12 mouse cellular contexts compared by ENCODE assay signal in the genomic region with DNA sequence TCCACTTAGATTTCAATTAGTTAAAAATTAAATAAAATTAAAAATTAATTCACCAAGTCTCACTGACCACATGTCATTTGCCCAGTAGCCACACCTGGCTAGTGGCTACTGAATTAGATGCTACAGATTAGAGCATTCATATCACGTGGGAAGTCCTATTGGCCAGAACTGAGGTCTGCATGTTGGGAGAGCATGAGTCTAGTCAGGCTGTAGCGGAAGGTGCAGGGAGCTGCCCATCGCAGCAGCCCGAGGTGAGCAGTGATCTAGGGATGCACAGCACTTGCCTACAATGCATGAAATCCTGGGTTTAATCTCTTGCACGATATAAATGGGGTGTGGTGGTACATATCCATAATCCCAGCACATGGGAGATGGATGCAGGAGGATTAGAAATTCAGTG.
A peak's percentile ranks its signal among the peaks of the same experiment; 100 is the strongest.
DNase-seq lines count a peak whose midpoint lies in the region; ATAC-seq and TF ChIP-seq lines count a peak whose summit lies in the region.
"Had no signal": no experiment of that assay in that cellular context is flagged by ENCODE, and none has a peak within 500 bp of the region (broad histone marks: within the 10 kb centered on the region; RNA-seq: fewer than 3 reads in every experiment).

No protein-coding gene starts in this region.

- 83% methylated on average over 5 of the region's 5 CpGs for WGBS in forebrain, embryonic 12.5 days
- 85% methylated on average over 5 of the region's 5 CpGs for WGBS in limb, embryonic 12.5 days
- 56% methylated on average over 5 of the region's 5 CpGs for WGBS in olfactory bulb, adult 2 months

- no peaks in the 10 kb centered on the region for H3K36me3 ChIP-seq in forebrain, embryonic 12.5 days (replicated peaks)
- H3K36me3 ChIP-seq in limb, embryonic 12.5 days, result no peaks in the 10 kb centered on the region
- H3K36me3 ChIP-seq: heart, embryonic 13.5 days; lung, embryonic 15.5 days had no signal

- H3K4me3 ChIP-seq in forebrain, embryonic 12.5 days (replicated peaks), result no peak overlapping the region
- H3K4me3 ChIP-seq in limb, embryonic 12.5 days (replicated peaks), result no peak overlapping the region
- H3K4me3 ChIP-seq in olfactory bulb, adult 2 months (ENCODE audit: insufficient read depth, low read depth, low read length), result no peak overlapping the region
- H3K4me3 ChIP-seq: left cerebral cortex, adult 2 months; lung, embryonic 15.5 days had no signal

- no peaks in the 10 kb centered on the region for H3K27me3 ChIP-seq in forebrain, embryonic 12.5 days
- H3K27me3 ChIP-seq in limb, embryonic 12.5 days, result no peaks in the 10 kb centered on the region
- H3K27me3 ChIP-seq: heart, embryonic 13.5 days; lung, embryonic 15.5 days had no signal

- peaks cover 62% of the 10 kb centered on the region for H3K4me1 ChIP-seq in forebrain, embryonic 12.5 days
- peaks cover 87% of the 10 kb centered on the region for H3K4me1 ChIP-seq in limb, embryonic 12.5 days (replicated peaks)
- H3K4me1 ChIP-seq in olfactory bulb, adult 2 months (ENCODE audit: control insufficient read depth, insufficient read depth, low read length), result peaks cover 48% of the 10 kb centered on the region

- DNase-seq in cerebellum, postnatal 10 days, result peak; percentile 38 to 42
- DNase-seq in cerebellum, adult 8-10 months, result no peak
- no peak for DNase-seq in lung, postnatal 36 days
- DNase-seq in right cerebral cortex, postnatal 25 days, result no peak
- DNase-seq in adrenal gland, postnatal 4 days (ENCODE audit: low spot score in 2 of 2), result no peak
- DNase-seq: adrenal gland, adult 8-10 months had no signal

- no peak for ATAC-seq in forebrain, embryonic 12.5 days (ENCODE audit: low FRiP score)
- ATAC-seq in limb, embryonic 12.5 days (ENCODE audit: insufficient number of reproducible peaks, insufficient read depth, low FRiP score, low TSS enrichment, low read depth), result no peak

- H3K9me3 ChIP-seq in forebrain, embryonic 12.5 days, result no peaks in the 10 kb centered on the region
- H3K9me3 ChIP-seq in limb, embryonic 12.5 days, result no peaks in the 10 kb centered on the region
- H3K9me3 ChIP-seq: heart, embryonic 13.5 days; lung, embryonic 15.5 days had no signal

- TF ChIP-seq CTCF in olfactory bulb, adult 2 months (IDR thresholded peaks at IDR 0.05; ENCODE audit: insufficient read depth, low read depth, low read length), result no peak

- H3K27ac ChIP-seq in forebrain, embryonic 12.5 days, result peak overlapping the region; percentile 96
- 0 out of 2 replicates have a peak overlapping the region, but pooled peaks have one; percentile 29 for H3K27ac ChIP-seq in limb, embryonic 12.5 days
- peak overlapping the region; percentile 82 for H3K27ac ChIP-seq in olfactory bulb, adult 2 months (ENCODE audit: insufficient read depth, low read depth, low read length)

- H3K9ac ChIP-seq in forebrain, embryonic 12.5 days, result no peak overlapping the region
- no peak overlapping the region for H3K9ac ChIP-seq in limb, embryonic 12.5 days (replicated peaks)
- H3K9ac ChIP-seq: lung, embryonic 15.5 days had no signal

- no peak for TF ChIP-seq POLR2A in olfactory bulb, adult 2 months (IDR thresholded peaks at IDR 0.05; ENCODE audit: insufficient read depth, low read depth, low read length)

- H3K4me2 ChIP-seq in forebrain, embryonic 12.5 days, result no peak overlapping the region
- H3K4me2 ChIP-seq in limb, embryonic 12.5 days, result no peak overlapping the region

Comparison
In these comparisons a context has a peak if more than half of its experiments do, and no peak if none do; other contexts are left out.
1. DNase-seq: peak in cerebellum, postnatal 10 days (2 of 2); none in cerebellum, adult 8-10 months (single experiment), lung, postnatal 36 days (single experiment), right cerebral cortex, postnatal 25 days (single experiment) and adrenal gland, postnatal 4 days (0 of 2).
2. H3K27ac ChIP-seq: peak in every context shown above with its lines; median percentile 96 in forebrain, embryonic 12.5 days; 82 in olfactory bulb, adult 2 months; 29 in limb, embryonic 12.5 days.